Mouse (Mus musculus) lung, postnatal 0 days (tissue): ENCODE measurements at regions not wholly inside any gene's neighbourhood (a gene's known extent, or its start where the extent isn't known, plus 50 kb on each side); places are given as distances from the start of the nearest gene placed in this dataset.

Experiments used
- CTCF ChIP-seq: IDR thresholded peaks from 2 replicates; pipeline ENCODE4 v1.5.1; 2016; ENCODE audit warnings: antibody characterized with exemption, mild to moderate bottlenecking
- EP300 ChIP-seq: IDR thresholded peaks from 2 replicates; pipeline ENCODE4 v1.6.1; 2016; ENCODE audit warnings: antibody characterized with exemption, mild to moderate bottlenecking, control low read depth

GRCm38 (mm10) chr17:45221625-45222024 is 211.9 kb downstream of the Cdc5l start:
- no peak for TF ChIP-seq CTCF
- no peak for TF ChIP-seq EP300
